Mouse (Mus musculus) heart, postnatal 0 days (tissue): Measurements from ENCODE around the gene Gramd1c. TPM values are rescaled to one million over a fixed set of nuclear protein-coding genes. Genes with fewer than 3 reads are reported as not detected.
A peak's percentile ranks its signal among the peaks of the same experiment; 100 is the strongest.

Experiments
- ATAC-seq: fragments of 200-750 bp; cut with Nextera tagmentation; 2 replicates; pipeline ENCODE4 v1.8.0; 2017; ENCODE audit warnings: low read depth, moderate number of reproducible peaks, moderate library complexity; ENCODE audit not compliant: insufficient read depth
- DNase-seq: peaks from one replicate; pipeline ENCODE4 v3.0.0-alpha.2; 2016; ENCODE audit warnings: low spot score
- H3K27ac ChIP-seq: fragments of 300-500 bp; sonication (generic); 2 replicates; pipeline ENCODE4 v1.5.1; 2014; ENCODE audit warnings: low read depth, mild to moderate bottlenecking
- H3K27me3 ChIP-seq: fragments of 300-500 bp; sonication (generic); 2 replicates; pipeline ENCODE4 v1.6.1; 2014; ENCODE audit warnings: low read length, mixed read lengths; ENCODE audit not compliant: control insufficient read depth, insufficient read depth
- H3K36me3 ChIP-seq: fragments of 300-500 bp; sonication (generic); replicated peaks from 2 replicates; pipeline ENCODE4 v1.6.1; 2014; ENCODE audit warnings: low read length, mixed read lengths; ENCODE audit not compliant: control insufficient read depth, insufficient read depth
- H3K4me1 ChIP-seq: fragments of 300-500 bp; sonication (generic); 2 replicates; pipeline ENCODE4 v1.6.1; 2014; ENCODE audit warnings: antibody characterized with exemption; ENCODE audit not compliant: control insufficient read depth, insufficient read depth
- H3K4me2 ChIP-seq: fragments of 300-500 bp; sonication (generic); 2 replicates; pipeline ENCODE4 v1.6.1; 2014; ENCODE audit warnings: low read depth, mild to moderate bottlenecking, low read length, moderate library complexity
- H3K4me3 ChIP-seq: fragments of 300-500 bp; sonication (generic); 2 replicates; pipeline ENCODE4 v1.5.1; 2014; ENCODE audit warnings: low read depth, low read length
- H3K9ac ChIP-seq: fragments of 300-500 bp; sonication (generic); replicated peaks from 2 replicates; pipeline ENCODE4 v1.6.1; 2014; ENCODE audit warnings: low read depth, low read length, mixed read lengths
- H3K9me3 ChIP-seq: fragments of 300-500 bp; sonication (generic); replicated peaks from 2 replicates; pipeline ENCODE4 v1.6.1; 2016; ENCODE audit warnings: low read length; ENCODE audit not compliant: control insufficient read depth
- CTCF ChIP-seq: IDR thresholded peaks from 2 replicates; pipeline ENCODE4 v1.5.1; 2016; ENCODE audit warnings: antibody characterized with exemption, control low read depth, low read depth
- EP300 ChIP-seq: IDR thresholded peaks from 2 replicates; pipeline ENCODE4 v1.6.1; 2016; ENCODE audit warnings: antibody characterized with exemption, low read depth
- WGBS: fragments of 180-500 bp; shearing (Covaris S2); extraction: QIAGEN DNeasy Blood & Tissue Kit; methylation state at CpG from one replicate; pipeline ENCODE4 v1.1.7; 2014; 5-methylcytosine and 5-hydroxymethylcytosine counted together
- polyA plus RNA-seq: library from polyadenylated mRNA; unstranded; fragments of >200 nt; fragmentation: Nextera tagmentation; extraction: Ambion mirVana; gene quantifications from 2 replicates; pipeline ENCODE4 v1.2.1, GENCODE M21; 2015
- total RNA-seq: library from RNA; depleted of rRNA; stranded (reverse); fragments of >200 nt; gene quantifications from 2 replicates; pipeline ENCODE4 v1.2.3, GENCODE M21; 2014; ENCODE audit warnings: low replicate concordance; rRNA removed

Gene Gramd1c
- total RNA-seq (1.0 TPM in 2 replicates), polyA plus RNA-seq (2.0 and 2.7 TPM in 2 replicates)

DNA sequence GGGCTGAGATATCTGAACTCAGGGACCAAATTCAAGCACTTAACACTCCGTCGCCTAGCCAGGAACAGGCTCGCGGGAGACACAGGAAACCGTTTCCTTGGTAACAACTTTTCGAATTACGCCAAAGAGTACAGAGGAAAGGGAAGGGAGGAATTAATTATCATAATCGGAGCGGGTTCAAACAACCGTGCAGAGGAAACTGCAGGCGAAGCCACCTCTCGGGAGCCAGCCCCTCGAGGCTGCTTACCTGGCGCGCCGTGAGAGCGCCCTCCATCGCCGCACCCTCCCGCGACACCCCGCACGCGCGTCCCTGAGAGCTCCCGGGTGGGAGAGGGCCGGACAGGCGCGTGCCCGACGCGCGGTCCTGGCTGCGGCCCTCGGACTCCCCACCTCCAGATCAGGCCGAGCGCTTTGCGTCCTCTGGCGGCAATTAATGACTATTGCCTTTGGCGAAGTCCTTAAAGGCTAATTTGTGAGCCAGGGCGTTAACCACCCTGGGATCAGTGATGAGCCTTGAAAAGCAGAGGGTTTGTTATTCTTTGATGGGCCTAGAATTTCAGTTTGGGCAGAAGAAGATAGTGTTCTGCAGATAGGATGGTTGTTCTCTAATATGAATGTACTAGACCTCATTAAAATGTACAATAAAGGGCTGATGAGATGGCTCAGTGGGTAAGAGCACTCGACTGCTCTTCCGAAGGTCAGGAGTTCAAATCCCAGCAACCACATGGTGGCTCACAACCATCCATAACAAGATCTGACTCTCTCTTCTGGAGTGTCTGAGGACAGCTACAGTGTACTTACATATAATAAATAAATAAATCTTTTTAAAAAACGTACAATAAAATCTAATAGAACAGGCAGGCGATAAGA lies at the start of gene Gramd1c:
Gene Gramd1c (minus strand): TSS at position 321 of the 870 bp plus-strand sequence.
- peak; percentile 81 for DNase-seq
- ATAC-seq, result peak; percentile 89
- H3K4me1 ChIP-seq, result no peaks in the 10 kb centered on the region
- peak within 1 kb of the TSS; percentile 61 for H3K9ac ChIP-seq
- H3K4me3 ChIP-seq, result peak within 1 kb of the TSS; percentile 59
- 6% methylated on average over 45 of the region's 45 CpGs for WGBS
- no peaks in the 10 kb centered on the region for H3K36me3 ChIP-seq
- TF ChIP-seq CTCF (peak; percentile 82), EP300 (no peak)
- H3K9me3 ChIP-seq, result no peaks in the 10 kb centered on the region
- peak within 1 kb of the TSS; percentile 73 for H3K4me2 ChIP-seq
- no peaks in the 10 kb centered on the region for H3K27me3 ChIP-seq
- peak within 1 kb of the TSS; percentile 21; the same call in 1 of the 2 replicates for H3K27ac ChIP-seq

- H3K9me3 ChIP-seq, result no peaks in the 10 kb centered on the region
- H3K4me1 ChIP-seq, result no peaks in the 10 kb centered on the region
- ATAC-seq (no peak), DNase-seq (no peak)
- WGBS, result 69% methylated on average over 4 of the region's 4 CpGs
- TF ChIP-seq CTCF (no peak), EP300 (no peak)
- H3K36me3 ChIP-seq, result peaks cover 72% of the 10 kb centered on the region
- no peak overlapping the region for H3K9ac ChIP-seq
- H3K27me3 ChIP-seq, result no peaks in the 10 kb centered on the region
- no peak overlapping the region for H3K4me2 ChIP-seq
- H3K4me3 ChIP-seq, result no peak overlapping the region
- H3K27ac ChIP-seq, result no peak overlapping the region
These were observed 45.9 kb upstream of the Gramd1c start for GRCm38 (mm10) chr16:44109002-44109401.

- DNase-seq (no peak), ATAC-seq (no peak)
- TF ChIP-seq CTCF, result no peak
- Histone ChIP-seq H3K9me3 (no peaks in the 10 kb centered on the region), H3K4me1 (no peaks in the 10 kb centered on the region), H3K27me3 (no peaks in the 10 kb centered on the region), H3K9ac (no peak overlapping the region), H3K4me2 (no peak overlapping the region), H3K4me3 (no peak overlapping the region), H3K36me3 (peaks cover 81% of the 10 kb centered on the region), H3K27ac (no peak overlapping the region)
- 84% methylated on average over 2 of the region's 2 CpGs for WGBS
These were observed 42.1 kb upstream of the Gramd1c start for GRCm38 (mm10) chr16:44105211-44105610.

GRCm38 (mm10) chr16:44103806-44104766 lies 40.9 kb upstream of the Gramd1c start:
- no peaks in the 10 kb centered on the region for H3K27me3 ChIP-seq
- H3K4me1 ChIP-seq, result no peaks in the 10 kb centered on the region
- H3K4me3 ChIP-seq, result no peak overlapping the region
- H3K9ac ChIP-seq, result no peak overlapping the region
- H3K36me3 ChIP-seq, result peaks cover 78% of the 10 kb centered on the region
- no peaks in the 10 kb centered on the region for H3K9me3 ChIP-seq
- H3K4me2 ChIP-seq, result no peak overlapping the region
- no peak overlapping the region for H3K27ac ChIP-seq
- no peak for ATAC-seq
- 89% methylated on average over 18 of the region's 18 CpGs for WGBS
- DNase-seq, result no peak
- TF ChIP-seq EP300 (no peak), CTCF (no peak)

DNA sequence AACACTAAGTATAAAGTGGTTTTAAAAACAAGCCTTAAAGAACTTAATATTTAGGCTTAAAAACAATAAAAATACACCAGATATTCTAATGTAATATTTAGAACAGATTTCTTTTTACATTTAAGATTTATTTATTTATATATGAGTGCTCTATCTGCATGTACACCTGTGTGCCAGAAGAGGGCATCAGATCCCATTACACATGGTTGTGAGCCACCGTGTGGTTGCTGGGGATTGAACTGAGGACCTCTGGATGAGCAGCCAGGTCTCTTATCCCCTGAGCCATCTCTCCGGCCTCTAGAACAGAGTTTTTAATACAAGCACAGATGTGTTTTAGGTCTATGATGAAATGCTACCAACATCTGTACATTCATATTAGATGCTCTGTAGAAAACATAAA lies 39.8 kb upstream of the Gramd1c start:
- Histone ChIP-seq H3K27me3 (no peaks in the 10 kb centered on the region), H3K4me1 (no peaks in the 10 kb centered on the region), H3K4me2 (no peak overlapping the region), H3K9me3 (no peaks in the 10 kb centered on the region), H3K4me3 (no peak overlapping the region), H3K27ac (no peak overlapping the region), H3K9ac (no peak overlapping the region), H3K36me3 (peaks cover 78% of the 10 kb centered on the region)
- 92% methylated on average over 2 of the region's 2 CpGs for WGBS
- DNase-seq, result no peak
- no peak for ATAC-seq
- TF ChIP-seq CTCF, result no peak; the same call in 1 of the 2 replicates
